Mouse (Mus musculus): Measurements from ENCODE around the gene Ranbp9. TPM values are rescaled to one million over a fixed set of nuclear protein-coding genes. Genes with fewer than 3 reads are reported as not detected.

The Ranbp9 gene
- polyA plus RNA-seq, 1 experiment, result 2.7 TPM

DNA sequence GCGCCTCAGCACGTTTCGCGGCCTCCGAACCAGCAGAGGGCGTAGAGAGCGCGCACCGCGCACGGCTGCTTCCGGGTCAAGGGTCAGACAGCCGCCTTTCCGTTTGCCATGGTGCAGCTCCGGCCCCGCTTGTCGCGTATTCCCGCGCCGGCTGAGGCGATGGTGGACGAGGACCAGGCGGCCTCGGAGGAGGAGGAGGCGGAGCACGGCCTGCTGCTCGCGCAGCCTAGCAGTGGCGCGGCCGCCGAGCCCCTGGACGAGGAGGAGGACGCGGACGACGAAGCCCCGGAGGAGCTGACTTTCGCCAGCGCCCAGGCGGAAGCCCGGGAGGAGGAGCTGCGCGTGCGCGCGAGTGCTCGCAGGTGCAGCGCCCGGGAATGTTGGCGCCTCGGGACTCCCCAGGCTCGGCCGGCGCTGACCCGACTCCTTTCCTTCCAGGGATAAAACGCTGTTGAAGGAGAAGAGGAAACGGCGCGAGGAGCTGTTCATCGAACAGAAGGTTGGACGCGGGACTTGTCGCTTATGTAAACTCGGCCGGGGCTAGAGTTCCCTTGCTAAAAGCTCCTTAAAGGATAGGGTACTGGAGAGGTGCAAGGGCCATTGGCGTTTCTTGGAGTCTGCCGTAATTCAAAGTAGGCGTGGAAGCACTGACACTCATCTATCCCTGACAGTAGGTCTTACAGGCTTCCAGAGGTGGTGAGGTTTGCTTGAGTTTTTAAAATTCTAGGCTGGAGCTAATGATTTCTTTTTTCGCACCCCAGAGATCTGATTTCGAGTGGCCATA, 82.6 kb downstream of the Ranbp9 start, which contains the start of gene Nol7:
TSS of gene Nol7 (plus strand) at position 94 of the 784 bp plus-strand sequence.
- no peaks in the 10 kb centered on the region for H3K27me3 ChIP-seq (ENCODE audit: control insufficient read depth)
- H3K36me3 ChIP-seq (ENCODE audit: control insufficient read depth), result peaks cover 43% of the 10 kb centered on the region
- H3K4me3 ChIP-seq (replicated peaks), result peak within 1 kb of the TSS; percentile 96
- H3K9me3 ChIP-seq (ENCODE audit: control insufficient read depth, low read length), result peaks cover 7% of the 10 kb centered on the region
- H3K4me1 ChIP-seq (ENCODE audit: control insufficient read depth), result peaks cover 15% of the 10 kb centered on the region
- no peak for TF ChIP-seq GATA1 (IDR thresholded peaks at IDR 0.05; ENCODE audit: low read length)
- TF ChIP-seq TAL1 (IDR thresholded peaks at IDR 0.05; ENCODE audit: low read length), result no peak

DNA sequence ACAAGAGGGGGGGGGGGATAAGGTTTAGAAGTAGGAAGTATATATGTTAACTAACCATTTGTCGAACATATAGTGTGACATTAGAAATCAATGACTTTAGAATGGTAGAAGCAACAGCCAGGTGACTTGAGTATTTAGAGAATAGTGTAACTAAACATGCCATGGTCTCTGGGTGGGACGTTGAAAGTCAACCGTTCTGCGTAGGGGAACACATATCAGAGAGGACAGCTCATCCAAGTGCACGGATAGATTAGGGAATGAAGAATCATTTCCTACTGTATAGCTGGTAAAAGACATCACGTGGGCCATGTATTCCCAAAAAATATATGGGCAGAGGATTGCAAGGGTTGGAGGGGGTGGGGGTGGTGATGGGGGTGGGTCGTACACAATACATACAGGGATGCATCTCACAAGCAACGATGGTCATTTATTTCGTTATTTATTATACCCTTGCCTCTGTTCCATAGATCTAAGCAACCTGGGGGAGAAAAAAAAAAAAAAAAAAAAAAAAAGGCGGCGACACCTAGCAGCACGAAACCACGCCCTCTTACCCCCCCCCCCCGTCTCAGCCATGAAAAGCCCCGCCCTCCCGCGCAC, 83.3 kb downstream of the Ranbp9 start:
- TF ChIP-seq TAL1 (IDR thresholded peaks at IDR 0.05; ENCODE audit: low read length) (no peak), GATA1 (IDR thresholded peaks at IDR 0.05; ENCODE audit: low read length) (no peak)
- Histone ChIP-seq H3K36me3 (ENCODE audit: control insufficient read depth) (peaks cover 36% of the 10 kb centered on the region), H3K4me1 (ENCODE audit: control insufficient read depth) (peaks cover 15% of the 10 kb centered on the region), H3K27me3 (ENCODE audit: control insufficient read depth) (no peaks in the 10 kb centered on the region), H3K9me3 (ENCODE audit: control insufficient read depth, low read length) (peaks cover 7% of the 10 kb centered on the region), H3K4me3 (replicated peaks) (peak overlapping the region; percentile 96)

DNA sequence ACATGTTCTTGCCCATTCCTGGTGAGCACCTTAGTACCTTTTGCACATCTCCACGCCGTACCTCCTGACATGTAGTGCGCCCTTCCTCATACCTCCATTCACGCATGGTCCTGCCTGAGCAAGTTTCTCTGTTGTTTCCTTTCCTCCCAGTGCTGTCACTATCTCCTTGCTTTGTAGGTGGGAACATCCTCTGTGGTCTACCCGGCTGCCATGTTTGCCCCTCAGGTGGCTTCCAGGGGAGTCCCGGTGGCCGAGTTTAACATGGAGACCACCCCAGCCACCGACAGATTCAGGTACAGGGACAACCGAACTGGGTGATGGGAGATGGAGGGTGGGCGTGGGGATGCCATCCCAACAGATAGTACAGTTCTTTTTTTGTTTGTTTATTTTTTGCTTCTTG, 95.8 kb downstream of the Ranbp9 start:
- no peaks in the 10 kb centered on the region for H3K27me3 ChIP-seq (ENCODE audit: control insufficient read depth)
- TF ChIP-seq TAL1 (IDR thresholded peaks at IDR 0.05; ENCODE audit: low read length), result no peak
- no peak for TF ChIP-seq GATA1 (IDR thresholded peaks at IDR 0.05; ENCODE audit: low read length)
- peaks cover 3% of the 10 kb centered on the region for H3K9me3 ChIP-seq (ENCODE audit: control insufficient read depth, low read length)
- no peaks in the 10 kb centered on the region for H3K4me1 ChIP-seq (ENCODE audit: control insufficient read depth)
- H3K4me3 ChIP-seq (replicated peaks), result no peak overlapping the region
- no peaks in the 10 kb centered on the region; the same call in 1 of the 2 replicates for H3K36me3 ChIP-seq (ENCODE audit: control insufficient read depth)

DNA sequence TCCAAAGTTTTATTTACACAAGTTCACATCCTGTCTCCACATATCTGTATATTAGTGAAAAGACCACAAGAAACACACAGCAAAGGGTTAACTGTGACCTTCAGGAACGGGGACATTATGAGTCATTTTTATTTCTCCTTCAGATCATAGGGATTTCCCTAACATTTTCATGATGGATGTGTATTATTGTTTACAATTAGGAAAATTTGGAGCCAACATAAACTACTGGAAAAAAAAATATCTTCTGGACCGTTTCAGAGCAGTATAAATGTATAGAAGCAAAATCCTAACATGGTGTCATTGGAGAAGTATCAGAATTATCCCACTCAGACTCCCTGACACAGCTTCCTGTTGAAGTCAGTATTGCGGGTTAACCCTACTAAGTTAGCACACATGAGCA, 101.1 kb downstream of the Ranbp9 start:
- H3K36me3 ChIP-seq (ENCODE audit: control insufficient read depth), result peaks cover 3% of the 10 kb centered on the region; the same call in 1 of the 2 replicates
- no peaks in the 10 kb centered on the region for H3K27me3 ChIP-seq (ENCODE audit: control insufficient read depth)
- no peak overlapping the region for H3K4me3 ChIP-seq (replicated peaks)
- TF ChIP-seq GATA1 (IDR thresholded peaks at IDR 0.05; ENCODE audit: low read length) (no peak), TAL1 (IDR thresholded peaks at IDR 0.05; ENCODE audit: low read length) (no peak)
- H3K9me3 ChIP-seq (ENCODE audit: control insufficient read depth, low read length), result no peaks in the 10 kb centered on the region
- no peaks in the 10 kb centered on the region for H3K4me1 ChIP-seq (ENCODE audit: control insufficient read depth)

DNA sequence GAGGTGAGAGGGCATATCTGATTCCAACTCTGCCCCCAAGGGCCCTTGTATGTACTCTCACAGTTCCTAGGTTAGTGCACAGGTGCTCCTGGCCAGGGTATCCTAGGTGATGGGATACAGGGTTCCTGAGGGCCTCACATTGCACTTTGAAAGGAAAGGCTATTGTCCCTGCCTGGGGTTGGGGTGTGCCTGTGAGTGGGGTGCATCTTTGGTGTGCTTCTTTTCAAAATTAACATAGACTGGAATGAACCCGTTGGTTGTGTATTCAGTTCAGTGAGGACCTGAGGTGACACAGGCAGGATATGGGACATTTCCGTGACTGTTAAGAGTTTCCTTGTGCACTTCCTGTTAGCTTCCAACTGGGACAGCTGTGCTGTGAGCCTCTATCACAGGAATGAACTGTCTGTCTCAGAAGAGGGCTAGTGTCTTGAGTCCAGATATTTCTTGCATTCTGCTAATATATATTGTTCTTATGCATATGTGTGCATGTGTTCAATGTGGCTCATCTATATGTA, 106.1 kb downstream of the Ranbp9 start:
- H3K36me3 ChIP-seq (ENCODE audit: control insufficient read depth), result peaks cover 16% of the 10 kb centered on the region
- no peak overlapping the region for H3K4me3 ChIP-seq (replicated peaks)
- H3K27me3 ChIP-seq (ENCODE audit: control insufficient read depth), result no peaks in the 10 kb centered on the region
- no peak for TF ChIP-seq TAL1 (IDR thresholded peaks at IDR 0.05; ENCODE audit: low read length)
- no peak for TF ChIP-seq GATA1 (IDR thresholded peaks at IDR 0.05; ENCODE audit: low read length)
- H3K4me1 ChIP-seq (ENCODE audit: control insufficient read depth), result no peaks in the 10 kb centered on the region
- peaks cover 8% of the 10 kb centered on the region; the same call in 1 of the 2 replicates for H3K9me3 ChIP-seq (ENCODE audit: control insufficient read depth, low read length)

DNA sequence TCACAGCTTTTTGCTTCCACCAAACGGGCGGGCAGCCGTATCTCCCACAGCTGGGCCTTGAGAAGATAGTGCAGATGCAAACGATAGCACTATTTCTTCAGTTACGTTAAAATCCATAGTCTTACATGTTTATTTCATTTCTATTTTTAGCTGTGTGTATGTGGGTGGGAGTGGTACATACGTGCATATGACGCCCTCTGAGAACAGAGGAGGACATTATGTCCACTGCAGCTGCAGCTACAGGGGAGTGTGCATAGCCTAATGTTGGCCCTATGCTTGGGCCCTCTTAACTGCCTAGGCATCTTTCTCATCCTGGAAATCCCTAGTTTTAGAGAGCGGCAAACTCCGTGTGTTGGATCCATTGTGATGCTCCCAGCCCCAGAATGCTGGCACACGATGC, 106.9 kb downstream of the Ranbp9 start:
- Histone ChIP-seq H3K36me3 (ENCODE audit: control insufficient read depth) (peaks cover 16% of the 10 kb centered on the region), H3K27me3 (ENCODE audit: control insufficient read depth) (no peaks in the 10 kb centered on the region), H3K9me3 (ENCODE audit: control insufficient read depth, low read length) (peaks cover 8% of the 10 kb centered on the region; the same call in 1 of the 2 replicates), H3K4me1 (ENCODE audit: control insufficient read depth) (no peaks in the 10 kb centered on the region), H3K4me3 (replicated peaks) (no peak overlapping the region)
- TF ChIP-seq TAL1 (IDR thresholded peaks at IDR 0.05; ENCODE audit: low read length) (no peak), GATA1 (IDR thresholded peaks at IDR 0.05; ENCODE audit: low read length) (no peak)

DNA sequence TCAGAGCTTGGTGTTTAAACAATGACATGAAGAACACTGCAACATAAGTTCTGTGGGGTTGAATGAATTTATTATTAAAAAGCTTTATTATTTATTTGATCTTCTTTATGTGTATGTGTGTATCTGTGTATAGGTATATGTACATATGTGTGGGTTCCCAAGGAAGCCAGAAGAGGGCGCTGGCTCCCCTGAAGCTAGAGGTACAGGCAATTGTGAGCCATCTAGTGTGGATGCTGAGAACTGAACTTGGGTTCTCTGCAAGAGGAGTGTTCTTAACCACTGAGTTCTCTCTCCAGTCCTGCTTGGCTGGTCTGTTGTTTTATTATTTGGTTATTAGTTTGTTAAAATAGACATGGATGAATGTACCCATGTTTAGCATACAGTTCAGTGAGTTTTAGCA, 108.2 kb downstream of the Ranbp9 start:
- Histone ChIP-seq H3K4me1 (ENCODE audit: control insufficient read depth) (no peaks in the 10 kb centered on the region), H3K36me3 (ENCODE audit: control insufficient read depth) (peaks cover 16% of the 10 kb centered on the region), H3K4me3 (replicated peaks) (no peak overlapping the region), H3K9me3 (ENCODE audit: control insufficient read depth, low read length) (peaks cover 8% of the 10 kb centered on the region; the same call in 1 of the 2 replicates), H3K27me3 (ENCODE audit: control insufficient read depth) (no peaks in the 10 kb centered on the region)
- TF ChIP-seq GATA1 (IDR thresholded peaks at IDR 0.05; ENCODE audit: low read length) (no peak), TAL1 (IDR thresholded peaks at IDR 0.05; ENCODE audit: low read length) (no peak)

DNA sequence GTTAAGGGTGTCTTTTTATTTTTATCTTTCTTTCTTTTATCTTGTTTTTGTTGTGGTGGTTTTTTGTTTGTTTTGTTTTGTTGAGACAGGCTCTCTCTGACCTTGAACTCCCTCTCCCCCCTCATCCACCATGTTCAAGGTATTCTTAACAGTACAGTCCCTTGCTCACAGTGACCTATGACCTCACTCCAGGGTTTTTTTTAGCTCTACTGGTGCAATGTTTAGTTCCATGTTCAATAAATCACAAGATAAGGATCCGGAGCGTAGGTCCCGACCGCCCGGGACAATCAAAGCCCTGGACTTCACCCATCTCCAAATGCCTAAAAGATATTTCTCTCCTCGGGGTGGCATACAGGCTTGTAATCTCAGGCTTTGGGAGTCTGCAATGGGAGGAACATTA, 111.0 kb downstream of the Ranbp9 start:
- Histone ChIP-seq H3K27me3 (ENCODE audit: control insufficient read depth) (no peaks in the 10 kb centered on the region), H3K36me3 (ENCODE audit: control insufficient read depth) (peaks cover 12% of the 10 kb centered on the region), H3K9me3 (ENCODE audit: control insufficient read depth, low read length) (peaks cover 8% of the 10 kb centered on the region; the same call in 1 of the 2 replicates), H3K4me1 (ENCODE audit: control insufficient read depth) (peaks cover 10% of the 10 kb centered on the region), H3K4me3 (replicated peaks) (no peak overlapping the region)
- no peak for TF ChIP-seq GATA1 (IDR thresholded peaks at IDR 0.05; ENCODE audit: low read length)
- TF ChIP-seq TAL1 (IDR thresholded peaks at IDR 0.05; ENCODE audit: low read length), result no peak

DNA sequence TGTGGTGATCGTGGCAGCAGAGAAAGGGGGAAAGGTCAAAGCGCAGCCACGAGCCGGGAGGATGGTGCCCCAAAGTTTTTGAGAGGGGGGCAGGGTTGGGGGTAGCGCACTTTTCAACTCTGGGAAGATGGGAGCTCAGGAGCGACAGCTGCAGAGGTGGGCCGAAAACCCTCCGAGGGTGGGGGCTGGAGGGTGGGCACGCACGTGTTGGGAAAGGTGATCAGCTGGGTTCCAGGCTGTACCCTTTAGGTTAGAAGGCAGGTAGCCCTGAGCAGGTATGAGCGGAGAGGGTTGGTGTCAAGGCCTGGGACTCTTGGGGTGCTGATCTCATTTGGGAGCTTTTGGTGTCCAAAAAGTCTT, 115.3 kb downstream of the Ranbp9 start:
- peak overlapping the region; percentile 71 for H3K4me3 ChIP-seq (replicated peaks)
- TF ChIP-seq TAL1 (IDR thresholded peaks at IDR 0.05; ENCODE audit: low read length) (no peak), GATA1 (IDR thresholded peaks at IDR 0.05; ENCODE audit: low read length) (no peak)
- 0 out of 2 replicates have a peak, but pooled peaks cover 2% of the 10 kb centered on the region for H3K36me3 ChIP-seq (ENCODE audit: control insufficient read depth)
- no peaks in the 10 kb centered on the region for H3K27me3 ChIP-seq (ENCODE audit: control insufficient read depth)
- no peaks in the 10 kb centered on the region for H3K9me3 ChIP-seq (ENCODE audit: control insufficient read depth, low read length)
- H3K4me1 ChIP-seq (ENCODE audit: control insufficient read depth), result peaks cover 11% of the 10 kb centered on the region

Data from erythroblast, embryonic 14.5 days (primary cell).